Mouse (Mus musculus) thymus, postnatal 0 days (tissue): ENCODE results near the gene Olfr43. TPM values are rescaled to one million over a fixed set of nuclear protein-coding genes. Genes with fewer than 3 reads are reported as not detected.

Source experiments
- DNase-seq: peaks from one replicate; pipeline ENCODE4 v3.0.0-alpha.2; 2015; ENCODE audit warnings: low spot score
- polyA plus RNA-seq: library from polyadenylated mRNA; unstranded; fragments of >200 nt; fragmentation: Nextera tagmentation; extraction: Ambion mirVana; gene quantifications from 2 replicates; pipeline ENCODE4 v1.2.1, GENCODE M21; 2015

The Olfr43 gene
- polyA plus RNA-seq, result 0.06 TPM in 1 of 2 replicates, not detected in the other

DNA sequence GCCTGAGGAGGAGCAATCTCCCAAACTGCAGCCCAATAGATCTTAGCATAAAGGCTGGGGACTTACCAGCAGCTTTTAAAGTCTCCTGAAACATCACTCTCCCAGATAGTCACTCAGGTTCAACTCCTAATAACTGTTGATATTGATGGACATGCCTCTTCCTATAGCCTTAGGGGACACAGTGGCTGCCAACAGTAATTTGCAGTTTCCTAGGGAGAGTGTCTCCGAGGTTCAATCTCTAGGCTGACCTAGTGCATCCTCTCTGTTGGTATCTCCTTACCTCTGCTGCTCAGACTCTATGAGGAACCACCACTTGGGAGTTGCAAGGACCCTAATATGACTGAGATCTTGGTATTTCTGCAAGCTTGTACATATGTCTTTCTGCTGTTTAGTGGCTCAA is at the start of gene Olfr43:
Gene Olfr43, minus strand, starts transcription at position 101 of the 400 bp plus-strand sequence.
- no peak for DNase-seq

DNA sequence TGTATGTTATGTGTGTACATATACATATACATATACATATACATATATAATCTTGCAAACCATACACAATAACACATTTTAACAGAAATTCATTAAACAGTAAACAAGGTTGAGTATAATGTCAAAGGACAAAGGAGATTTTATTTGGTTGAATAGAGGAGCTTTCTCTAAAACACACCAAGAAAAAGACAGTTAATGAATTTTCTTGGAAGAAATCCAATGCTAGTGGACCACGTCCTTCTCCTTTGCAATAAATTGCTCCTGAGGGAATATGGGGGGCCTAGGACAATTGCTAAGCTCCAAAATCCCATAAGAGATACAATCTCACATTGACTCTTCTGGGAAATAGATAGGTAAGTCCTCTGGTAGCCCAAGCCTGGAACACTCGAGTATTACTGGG is 48.3 kb upstream of the Olfr43 start, which contains the start of gene Olfr406:
Gene Olfr406, plus strand, starts transcription at position 301 of the 400 bp plus-strand sequence.
- DNase-seq, result no peak

DNA sequence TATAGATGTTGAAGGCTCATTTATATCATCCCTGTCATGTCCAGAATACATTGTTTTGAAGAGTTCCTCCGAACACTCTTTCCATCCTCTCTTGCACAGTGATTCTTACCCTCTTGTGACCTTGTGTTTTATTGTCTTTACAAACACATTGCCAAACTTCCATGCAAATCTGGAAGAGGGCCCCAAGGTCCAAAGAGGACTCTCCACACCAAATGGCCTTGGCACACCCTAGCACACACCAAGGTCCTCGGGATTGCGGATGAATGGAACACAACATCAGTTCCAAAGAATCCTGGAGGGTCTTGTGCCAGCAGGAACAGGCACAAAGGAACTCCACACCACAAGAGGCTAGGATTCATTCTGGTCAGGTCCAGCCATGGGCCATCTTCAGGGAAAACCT is 30.0 kb upstream of the Olfr43 start:
- DNase-seq, result no peak

DNA sequence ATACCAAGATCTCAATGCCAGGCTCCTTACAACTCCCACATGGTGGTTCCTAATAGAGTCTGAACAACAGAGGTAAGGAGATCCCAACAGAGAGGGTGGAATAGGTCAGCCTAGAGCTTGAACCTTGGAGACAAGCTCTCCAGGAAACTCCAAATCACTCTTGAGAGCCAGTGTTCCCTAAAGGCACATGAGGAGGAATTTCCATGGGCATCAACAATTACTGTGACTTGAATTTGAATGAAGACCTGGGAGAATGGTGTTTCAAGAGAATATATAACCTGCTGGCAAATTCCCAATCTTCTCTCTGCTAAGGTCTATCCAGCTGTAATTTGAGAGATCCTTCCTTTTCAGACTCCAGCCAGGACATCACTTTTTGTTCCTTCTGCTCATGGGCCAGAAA is 25.2 kb downstream of the Olfr43 start, which contains the start of gene Olfr403:
Gene Olfr403, plus strand, starts transcription at position 301 of the 400 bp plus-strand sequence.
- no peak for DNase-seq

DNA sequence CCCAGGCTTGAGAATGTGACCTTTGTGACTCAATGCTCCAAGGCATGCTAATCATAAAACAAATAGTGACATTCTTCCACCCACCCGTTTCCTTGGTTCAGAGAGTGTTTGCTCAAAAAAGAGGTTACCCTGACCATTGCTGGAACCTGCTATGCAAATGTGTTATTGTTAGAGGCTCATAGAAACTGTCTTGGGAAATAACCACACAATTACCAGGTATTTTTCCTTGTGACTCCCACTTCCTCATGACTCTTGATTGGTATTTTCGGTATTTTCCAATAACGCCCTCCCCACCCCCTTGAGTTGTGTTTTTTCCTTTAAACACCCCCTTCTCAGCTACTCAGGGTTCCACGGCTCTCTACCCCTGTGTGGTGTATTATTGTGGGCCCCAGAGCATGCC is 27.4 kb downstream of the Olfr43 start:
- DNase-seq, result no peak

DNA sequence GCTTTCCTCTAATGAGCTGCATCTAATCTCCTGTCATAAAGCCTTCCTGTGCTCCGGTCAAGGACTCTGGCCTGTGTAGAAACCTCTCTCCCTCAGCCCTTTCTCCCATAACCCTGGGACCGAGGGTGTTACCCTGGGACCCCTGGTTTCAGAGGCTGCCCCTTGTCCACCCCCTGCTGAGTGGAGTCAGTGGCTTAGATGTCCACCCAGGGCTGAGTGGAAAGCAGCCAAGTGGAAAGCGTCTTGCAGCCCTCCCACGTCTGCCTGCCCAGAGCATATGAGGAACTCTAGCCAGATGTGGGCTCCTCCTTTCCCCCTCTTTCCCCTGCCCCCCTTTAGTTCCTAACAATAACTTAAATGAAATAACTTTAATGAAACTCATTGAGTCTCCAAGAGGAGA is 28.0 kb downstream of the Olfr43 start:
- DNase-seq, result no peak

DNA sequence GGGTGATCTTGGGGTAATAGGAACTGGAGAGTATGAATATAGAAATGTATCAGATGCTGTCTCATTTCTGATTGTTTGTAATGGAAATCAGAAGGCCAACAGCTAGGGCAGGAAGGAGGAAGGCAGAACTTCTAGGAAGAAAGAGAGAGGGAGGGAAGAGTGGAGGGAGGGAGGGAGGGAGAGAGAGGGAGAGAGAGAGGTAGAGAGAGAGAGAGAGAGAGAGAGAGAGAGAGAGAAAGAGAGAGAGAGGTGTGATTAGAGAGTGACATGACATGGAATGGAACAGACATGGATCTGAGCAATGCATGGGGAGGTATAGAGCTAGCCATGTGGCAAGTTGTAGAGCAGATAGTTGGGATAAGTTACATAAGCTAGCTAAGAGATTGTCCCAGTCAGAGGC is 42.4 kb downstream of the Olfr43 start:
- DNase-seq, result no peak

Other genes with a start within 250 kb of the Olfr43 start
- gene Olfr398, start 221.0 kb downstream of the Olfr43 start, polyA plus RNA-seq, result not detected in 2 replicates
- not detected in 2 replicates for gene Olfr139, start 154.8 kb downstream of the Olfr43 start, polyA plus RNA-seq
- not detected in 2 replicates for gene Olfr399, start 154.8 kb downstream of the Olfr43 start, polyA plus RNA-seq
- not detected in 2 replicates for gene Zfp616, start 141.4 kb downstream of the Olfr43 start, polyA plus RNA-seq
- gene Olfr401, start 97.7 kb downstream of the Olfr43 start, polyA plus RNA-seq, result not detected in 2 replicates
- not detected in 2 replicates for gene Olfr402, start 57.9 kb downstream of the Olfr43 start, polyA plus RNA-seq
- gene Olfr403, start 25.1 kb downstream of the Olfr43 start, polyA plus RNA-seq, result not detected in 2 replicates
- not detected in 2 replicates for gene Olfr406, start 48.4 kb upstream of the Olfr43 start, polyA plus RNA-seq
- not detected in 2 replicates for gene Olfr59, start 72.4 kb upstream of the Olfr43 start, polyA plus RNA-seq
- not detected in 2 replicates for gene Olfr410, start 126.7 kb upstream of the Olfr43 start, polyA plus RNA-seq
- not detected in 2 replicates for gene Olfr411, start 141.3 kb upstream of the Olfr43 start, polyA plus RNA-seq
- gene Olfr412, start 150.7 kb upstream of the Olfr43 start, polyA plus RNA-seq, result not detected in 2 replicates